Mouse (Mus musculus) hindlimb bud, embryonic 11.5 days (tissue): ENCODE data around the gene Tmem208.
"Not testable (repeated sequence)": the region's sequence is repeated elsewhere in the genome, so short reads cannot be mapped to it uniquely, and the experiment has no call there.

Experiments
- DNase-seq: peaks from one replicate; pipeline ENCODE4 v3.0.0-alpha.2; 2012; ENCODE audit warnings: low read depth, low spot score; ENCODE audit errors: extremely low spot score

Gene Tmem208

GRCm38 (mm10) chr8:105326141-105326672 is at the start of gene Tmem208, which contains the start of gene Lrrc29:
TSS of gene Tmem208 (plus strand) at chr8:105326354.
TSS of gene Lrrc29 (minus strand) at chr8:105326278.
- DNase-seq, result no peak

DNA sequence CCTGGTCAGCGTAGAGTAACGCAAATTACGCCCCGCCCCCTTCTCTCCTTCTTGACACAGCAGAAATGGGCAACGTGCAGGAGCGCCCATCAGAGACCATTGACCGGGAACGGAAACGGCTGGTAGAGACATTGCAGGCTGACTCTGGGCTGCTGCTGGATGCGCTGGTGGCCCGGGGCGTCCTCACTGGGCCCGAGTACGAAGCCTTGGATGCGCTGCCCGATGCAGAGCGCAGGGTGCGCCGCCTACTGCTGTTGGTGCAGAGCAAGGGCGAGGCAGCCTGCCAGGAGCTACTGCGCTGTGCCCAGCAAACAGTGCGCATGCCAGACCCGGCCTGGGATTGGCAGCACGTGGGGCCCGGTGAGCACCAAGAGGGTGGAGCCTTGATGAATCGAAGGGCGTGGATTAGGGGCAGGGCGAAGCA is 47.2 kb upstream of the Tmem208 start:
- no peak for DNase-seq

GRCm38 (mm10) chr8:105280567-105280966 is 45.6 kb upstream of the Tmem208 start:
- no peak for DNase-seq

- no peak for DNase-seq
Measured at GRCm38 (mm10) chr8:105281821-105282220, 44.3 kb upstream of the Tmem208 start.

DNA sequence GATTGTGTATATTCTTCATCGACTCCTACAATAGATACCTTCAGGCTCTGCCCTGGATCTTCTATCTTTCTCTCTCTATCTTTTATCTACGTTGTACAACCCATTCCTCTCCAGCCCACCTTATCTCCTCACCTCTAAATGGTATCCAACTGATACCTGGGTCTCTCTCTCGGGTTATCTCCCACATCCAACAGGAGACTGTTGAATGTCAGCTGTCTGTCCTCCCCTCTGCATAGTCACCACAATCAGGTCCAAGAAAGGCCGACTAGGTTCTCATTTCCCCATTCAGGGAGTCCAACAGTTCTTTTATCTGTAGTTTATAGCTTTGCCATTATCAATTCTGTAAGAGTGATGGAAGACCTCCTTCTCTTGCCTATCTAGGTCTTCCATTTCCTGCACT is 43.9 kb upstream of the Tmem208 start:
- DNase-seq, result no peak

- no peak for DNase-seq
Measured at GRCm38 (mm10) chr8:105283074-105283473, 43.1 kb upstream of the Tmem208 start.

DNA sequence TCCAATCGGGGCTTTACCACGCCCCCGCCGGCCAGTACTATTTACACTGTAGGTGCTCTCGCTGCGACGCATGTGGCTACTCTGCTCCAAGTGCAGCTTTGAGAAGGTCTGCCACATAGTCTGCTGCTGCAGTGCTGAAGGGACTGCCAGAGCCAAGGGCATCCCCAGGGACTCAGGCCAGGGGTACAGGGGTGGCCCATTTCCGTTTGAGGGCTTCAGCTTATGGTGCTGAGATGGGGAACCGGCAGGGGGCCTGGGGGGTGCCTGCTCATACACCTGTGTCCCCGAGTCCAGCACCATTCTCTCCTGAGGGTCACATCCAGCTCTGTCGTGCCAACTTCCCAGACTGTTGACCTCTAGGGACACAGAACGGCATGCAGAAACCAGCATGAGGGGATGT is 40.6 kb upstream of the Tmem208 start:
- DNase-seq, result no peak

DNA sequence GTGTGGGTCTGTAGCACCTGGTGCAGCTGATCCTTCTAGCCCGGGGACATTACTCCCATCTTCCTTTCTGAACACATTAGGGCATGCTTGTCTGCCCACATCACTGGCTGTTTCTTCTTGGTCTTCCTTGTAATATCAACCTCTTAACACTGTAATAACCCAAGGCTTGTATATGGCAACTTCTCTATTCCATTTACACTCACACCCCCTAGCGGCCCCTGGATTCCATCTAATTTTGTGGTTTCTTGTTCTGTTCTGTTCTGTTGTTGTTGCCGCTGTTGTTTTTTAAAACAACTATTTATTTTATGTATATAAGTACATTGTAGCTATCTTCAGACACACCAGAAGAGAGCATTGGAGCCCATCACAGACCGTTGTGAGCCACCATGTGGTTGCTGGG is 39.2 kb upstream of the Tmem208 start:
- no peak for DNase-seq

- no peak for DNase-seq
Measured at GRCm38 (mm10) chr8:105288231-105288630, 37.9 kb upstream of the Tmem208 start.

DNA sequence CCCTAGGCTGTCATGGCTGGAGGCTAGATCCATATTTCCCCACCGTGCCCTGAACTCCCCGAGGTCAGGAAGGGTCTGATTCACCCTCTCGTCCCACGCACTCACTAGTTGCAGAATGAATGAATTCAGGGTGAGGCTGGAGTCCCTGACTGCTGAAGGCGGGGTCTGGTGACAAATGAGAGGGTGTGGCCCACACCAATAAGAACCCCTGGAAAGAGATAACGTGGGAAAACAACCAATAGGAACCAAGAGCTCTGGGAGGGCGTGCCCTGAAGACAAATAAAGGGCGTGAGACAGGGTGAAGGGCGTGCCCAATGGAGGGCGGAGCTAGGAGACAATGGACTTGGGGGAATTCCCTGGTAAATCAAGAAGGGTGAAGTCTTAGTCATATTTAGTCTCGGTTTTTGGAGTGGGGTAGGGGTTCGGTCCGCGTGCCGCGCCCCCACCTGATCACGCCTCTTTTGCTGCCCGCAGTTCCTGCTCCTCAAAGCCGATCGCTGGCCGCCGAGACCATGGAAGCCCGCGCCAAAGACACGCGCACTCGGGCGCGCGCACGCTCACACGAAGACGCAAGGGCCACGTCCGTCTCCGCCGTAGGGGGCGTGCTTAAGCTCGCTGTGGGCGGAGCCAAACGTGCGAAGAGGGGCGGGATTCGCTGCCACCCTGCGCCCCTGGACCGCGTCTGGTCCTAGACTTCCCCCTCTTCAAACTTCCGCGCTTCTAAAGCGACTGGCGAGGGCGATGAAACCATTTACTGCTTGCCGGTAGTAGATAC is 37.0 kb upstream of the Tmem208 start:
- DNase-seq, result peak; percentile 92

- no peak for DNase-seq
Measured at GRCm38 (mm10) chr8:105289805-105290460, 36.2 kb upstream of the Tmem208 start, which contains the start of gene 4931428F04Rik. TSS of gene 4931428F04Rik (minus strand) at chr8:105289864.

DNA sequence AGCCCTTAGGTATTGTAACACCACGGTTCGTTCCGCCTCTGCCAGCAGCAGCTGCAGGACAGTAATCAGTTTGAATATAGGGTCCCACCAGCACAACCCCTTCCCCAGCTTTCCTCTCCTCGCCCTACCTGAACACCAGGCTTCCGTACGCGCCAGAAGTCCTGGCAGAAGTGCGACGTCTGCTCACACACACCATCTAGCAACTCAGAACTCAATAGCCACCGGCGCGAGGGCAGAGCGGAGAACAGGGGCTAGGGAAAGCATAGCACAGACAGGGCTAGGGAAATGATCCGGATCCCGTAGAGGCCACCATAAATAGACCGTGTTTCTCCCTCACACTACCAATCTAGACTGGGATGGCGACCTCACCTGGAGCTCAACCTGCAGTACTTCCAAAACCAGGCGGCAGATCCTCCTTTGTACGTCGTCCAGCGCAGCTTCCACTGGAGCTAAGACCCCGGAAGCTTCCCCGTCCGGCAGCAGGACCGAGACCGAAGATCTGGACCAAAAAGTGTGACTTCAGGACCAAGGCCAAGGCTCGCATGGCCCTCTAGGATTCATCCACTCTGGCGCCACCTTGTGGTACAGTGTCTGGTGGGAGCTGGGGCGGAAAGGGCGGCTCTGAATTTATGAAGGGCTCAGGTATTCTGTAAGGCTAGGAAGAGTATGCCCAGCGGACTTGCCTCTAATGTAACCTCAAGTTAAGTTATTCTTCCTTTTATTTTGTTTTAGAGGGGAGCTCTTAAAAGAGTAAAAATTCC is 35.4 kb upstream of the Tmem208 start:
- DNase-seq, result peak; percentile 85

DNA sequence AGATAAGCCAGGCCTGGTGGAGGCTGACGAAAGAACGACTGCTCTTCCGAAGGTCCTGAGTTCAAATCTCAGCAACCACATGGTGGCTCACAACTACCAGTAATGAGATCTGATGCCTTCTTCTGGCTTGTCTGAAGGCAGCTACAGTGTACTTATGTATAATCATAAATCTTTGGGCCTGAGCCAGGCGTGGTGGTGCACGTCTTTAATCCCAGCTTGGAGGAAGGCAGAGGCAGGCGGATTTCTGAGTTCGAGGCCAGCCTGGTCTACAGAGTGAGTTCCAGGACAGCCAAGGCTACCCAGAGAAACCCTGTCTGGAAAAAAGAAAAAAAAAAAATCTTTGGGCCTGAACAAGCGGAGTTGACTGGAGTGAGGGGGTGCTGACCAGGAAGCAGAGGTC is 34.8 kb upstream of the Tmem208 start:
- not testable (repeated sequence) for DNase-seq

DNA sequence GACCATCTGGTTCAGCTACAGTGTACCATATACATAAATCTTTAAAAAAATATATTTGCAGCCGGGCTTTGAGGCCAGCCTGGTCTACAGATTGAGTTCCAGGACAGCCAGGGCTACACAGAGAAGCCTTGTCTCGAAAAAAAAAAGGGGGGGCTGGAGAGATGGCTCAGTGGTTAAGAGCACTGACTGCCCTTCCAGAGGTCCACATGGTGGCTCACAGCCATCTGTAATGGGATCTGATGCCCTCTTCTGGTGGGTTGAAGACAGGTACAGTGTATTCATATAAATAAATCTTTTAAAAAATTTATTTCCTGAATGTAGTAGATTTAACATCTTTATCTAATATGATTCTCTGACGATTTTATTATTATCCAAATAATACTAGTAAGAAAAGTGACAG is 34.4 kb upstream of the Tmem208 start:
- DNase-seq, result not testable (repeated sequence)

DNA sequence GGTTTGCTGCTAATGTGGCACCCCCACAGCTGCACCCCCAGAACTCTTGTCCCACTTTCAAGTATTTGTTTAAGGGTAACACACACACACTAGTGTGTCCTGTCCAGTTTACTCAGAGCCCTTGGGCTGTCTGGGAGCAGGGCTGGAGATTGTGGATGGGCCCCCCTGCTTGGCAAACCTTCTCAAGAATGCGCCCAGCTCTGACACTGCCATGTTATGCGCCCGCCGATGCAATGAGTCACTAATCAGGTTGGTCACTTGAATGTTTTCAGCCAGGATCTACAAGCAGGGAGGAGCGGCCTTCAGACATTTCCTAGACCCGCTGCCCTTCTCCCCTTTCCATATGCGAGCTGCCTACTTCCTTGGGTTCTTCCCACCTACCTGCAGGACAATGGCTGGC is 33.7 kb upstream of the Tmem208 start:
- no peak for DNase-seq

- no peak for DNase-seq
Measured at GRCm38 (mm10) chr8:105293405-105293804, 32.7 kb upstream of the Tmem208 start.

DNA sequence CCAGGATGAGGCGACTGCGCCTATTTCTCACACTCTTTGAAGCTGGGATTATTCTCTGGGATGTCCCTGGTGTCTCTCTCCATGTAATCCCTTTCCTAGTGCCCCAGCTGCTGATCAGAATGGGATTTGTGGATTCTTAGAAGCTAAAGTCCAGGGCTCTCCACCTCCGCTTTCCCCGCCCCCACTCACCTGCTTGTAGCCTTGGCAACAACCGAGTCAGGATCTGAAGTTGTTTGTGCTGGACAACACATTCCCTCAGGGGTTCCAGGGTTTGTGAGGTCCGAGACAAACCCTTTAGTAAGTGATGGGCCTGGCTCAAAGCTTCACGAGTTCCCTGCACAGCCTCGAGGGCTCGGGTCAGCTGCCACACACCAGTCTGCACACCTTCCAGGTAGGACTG is 31.4 kb upstream of the Tmem208 start:
- DNase-seq, result no peak

GRCm38 (mm10) chr8:105295256-105295655 is 30.9 kb upstream of the Tmem208 start:
- DNase-seq, result no peak

GRCm38 (mm10) chr8:105295895-105296573 is 30.1 kb upstream of the Tmem208 start, which contains the start of gene Exoc3l:
TSS of gene Exoc3l (minus strand) at chr8:105296101.
- no peak for DNase-seq

GRCm38 (mm10) chr8:105297511-105298192 is 28.5 kb upstream of the Tmem208 start, which contains the start of gene E2f4:
TSS of gene E2f4 (plus strand) at chr8:105297663.
- peak; percentile 61 for DNase-seq
